Comparison of ENCODE assay signal across 13 mouse cellular contexts in the genomic region with DNA sequence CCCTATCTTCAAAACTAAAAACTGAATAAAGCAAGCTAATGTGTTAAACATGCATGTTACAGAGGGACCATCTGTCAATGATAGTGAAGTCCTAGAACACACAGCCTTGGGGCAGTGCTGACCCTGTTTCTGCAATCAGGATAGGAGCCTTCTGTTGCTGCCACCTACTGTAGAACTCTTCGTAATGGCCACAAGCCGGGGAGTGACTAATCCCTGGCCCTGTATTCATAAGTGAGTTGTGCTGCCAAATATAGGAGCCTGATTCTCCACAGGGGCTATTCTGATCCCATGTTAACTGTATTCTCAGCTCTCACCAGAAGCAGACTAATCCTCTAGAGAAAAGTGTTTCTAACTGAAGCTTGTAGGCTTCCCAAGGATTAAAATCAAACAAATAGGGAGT. TPM values are rescaled to one million over a fixed set of nuclear protein-coding genes. Genes with fewer than 3 reads are reported as not detected.
DNase-seq lines count a peak whose midpoint lies in the region; ATAC-seq and TF ChIP-seq lines count a peak whose summit lies in the region.
"Had no signal": no experiment of that assay in that cellular context is flagged by ENCODE, and none has a peak within 500 bp of the region (broad histone marks: within the 10 kb centered on the region; RNA-seq: fewer than 3 reads in every experiment).

No protein-coding gene starts in this region.

- no peak overlapping the region for H3K4me3 ChIP-seq in kidney, postnatal 0 days (replicated peaks; ENCODE audit: low read depth, low read length)
- H3K4me3 ChIP-seq in kidney, embryonic 16.5 days (ENCODE audit: low read length) = no peak overlapping the region
- H3K4me3 ChIP-seq: embryonic facial prominence, embryonic 13.5 days; lung, embryonic 15.5 days; neural tube, embryonic 12.5 days had no signal

- 87% methylated on average over 2 of the region's 2 CpGs for WGBS in kidney, postnatal 0 days
- 89% methylated on average over 2 of the region's 2 CpGs for WGBS in kidney, embryonic 16.5 days

- no peak for DNase-seq in kidney, postnatal 0 days (ENCODE audit: low spot score)
- peak; percentile 44 for DNase-seq in adrenal gland, postnatal 10 days
- peak; percentile 58 for DNase-seq in cerebellum, adult 8-10 months
- DNase-seq in left cerebral cortex, postnatal 25 days (ENCODE audit: low spot score in 2 of 2) = peak; percentile 28 to 82
- DNase-seq in spleen, postnatal 36 days (ENCODE audit: low spot score in 2 of 2) = no peak
- no peak for DNase-seq in testis, postnatal 10 days (ENCODE audit: low spot score)
- no peak for DNase-seq in thymus, postnatal 10 days (ENCODE audit: low spot score in 2 of 2)
- DNase-seq: kidney, adult 9 months; thymus, postnatal 36 days had no signal

- no peaks in the 10 kb centered on the region for H3K9me3 ChIP-seq in kidney, postnatal 0 days (replicated peaks; ENCODE audit: low read length)
- no peaks in the 10 kb centered on the region for H3K9me3 ChIP-seq in kidney, embryonic 16.5 days (ENCODE audit: low read length)
- H3K9me3 ChIP-seq: embryonic facial prominence, embryonic 13.5 days; lung, embryonic 15.5 days; neural tube, embryonic 12.5 days had no signal

- H3K9ac ChIP-seq in kidney, postnatal 0 days (ENCODE audit: low read depth, low read length) = no peak overlapping the region
- no peak overlapping the region for H3K9ac ChIP-seq in kidney, embryonic 16.5 days (replicated peaks; ENCODE audit: low read length)
- H3K9ac ChIP-seq: embryonic facial prominence, embryonic 13.5 days; lung, embryonic 15.5 days; neural tube, embryonic 12.5 days had no signal

- no peak overlapping the region for H3K27ac ChIP-seq in kidney, postnatal 0 days
- H3K27ac ChIP-seq in kidney, embryonic 16.5 days (ENCODE audit: low read length) = no peak overlapping the region
- H3K27ac ChIP-seq: embryonic facial prominence, embryonic 13.5 days; lung, embryonic 15.5 days; neural tube, embryonic 12.5 days had no signal

- 0 out of 2 replicates have a peak, but pooled peaks cover 1% of the 10 kb centered on the region for H3K36me3 ChIP-seq in kidney, postnatal 0 days (ENCODE audit: insufficient read depth, low read length)
- H3K36me3 ChIP-seq in kidney, embryonic 16.5 days (ENCODE audit: insufficient read depth, low read length) = peaks cover 8% of the 10 kb centered on the region; the same call in 1 of the 2 replicates

- peak; percentile 19; the same call in 1 of the 2 replicates for TF ChIP-seq CTCF in kidney, postnatal 0 days (IDR thresholded peaks at IDR 0.05; ENCODE audit: low read depth)

- H3K4me2 ChIP-seq in kidney, postnatal 0 days (ENCODE audit: low read length) = no peak overlapping the region
- no peak overlapping the region for H3K4me2 ChIP-seq in kidney, embryonic 16.5 days (replicated peaks; ENCODE audit: low read depth, low read length)
- H3K4me2 ChIP-seq: embryonic facial prominence, embryonic 13.5 days; lung, embryonic 15.5 days; neural tube, embryonic 12.5 days had no signal

- no peak for ATAC-seq in kidney, postnatal 0 days (replicated peaks; ENCODE audit: low FRiP score, low read depth)
- no peak for ATAC-seq in kidney, embryonic 16.5 days (ENCODE audit: low FRiP score, low TSS enrichment)

- intact Hi-C loops in left cerebral cortex, postnatal 25 days (cut with DNase I) = no loop called here

- no peaks in the 10 kb centered on the region for H3K27me3 ChIP-seq in kidney, postnatal 0 days (ENCODE audit: insufficient read depth, low read length)
- H3K27me3 ChIP-seq in kidney, embryonic 16.5 days (ENCODE audit: insufficient read depth, low read length) = no peaks in the 10 kb centered on the region
- H3K27me3 ChIP-seq: embryonic facial prominence, embryonic 13.5 days; lung, embryonic 15.5 days; neural tube, embryonic 12.5 days had no signal

- H3K4me1 ChIP-seq in kidney, postnatal 0 days (replicated peaks; ENCODE audit: insufficient read depth, low read length) = no peaks in the 10 kb centered on the region
- H3K4me1 ChIP-seq in kidney, embryonic 16.5 days (ENCODE audit: insufficient read depth, low read length) = no peaks in the 10 kb centered on the region
- H3K4me1 ChIP-seq: embryonic facial prominence, embryonic 13.5 days; lung, embryonic 15.5 days; neural tube, embryonic 12.5 days had no signal

RNA-seq across cellular contexts. Expression of gene Fbxo22, which starts 9.4 kb away (rescaled TPM):
- polyA plus RNA-seq in kidney, postnatal 0 days (2015; fragmentation: Nextera tagmentation; extraction: Ambion mirVana) = 42.6 and 53.5 TPM in 2 replicates
- 69.5 and 73.4 TPM in 2 replicates for polyA plus RNA-seq in kidney, embryonic 16.5 days (2015; fragmentation: Nextera tagmentation; extraction: Ambion mirVana)
- total RNA-seq in adrenal gland, postnatal 10 days (2021) = 10 to 100 TPM; 29.6 to 32.2 TPM
- total RNA-seq in left cerebral cortex, postnatal 25 days (2021) = 10 to 100 TPM; 38.7 to 44.2 TPM

RNA-seq across cellular contexts. Expression of gene Ube2q2, which starts 50.7 kb away (rescaled TPM):
- polyA plus RNA-seq in kidney, postnatal 0 days (2015; fragmentation: Nextera tagmentation; extraction: Ambion mirVana) = 29.7 and 30.5 TPM in 2 replicates
- 15.0 and 29.2 TPM in 2 replicates for polyA plus RNA-seq in kidney, embryonic 16.5 days (2015; fragmentation: Nextera tagmentation; extraction: Ambion mirVana)
- 10 to 100 TPM; 39.2 to 39.6 TPM for total RNA-seq in adrenal gland, postnatal 10 days (2021)
- 10 to 100 TPM; 64.0 to 65.5 TPM for total RNA-seq in left cerebral cortex, postnatal 25 days (2021)

Comparison
In these comparisons a context has a peak if more than half of its experiments do, and no peak if none do; other contexts are left out.
1. DNase-seq: peak in adrenal gland, postnatal 10 days (single experiment), cerebellum, adult 8-10 months (single experiment) and left cerebral cortex, postnatal 25 days (2 of 2); none in kidney, postnatal 0 days (single experiment), spleen, postnatal 36 days (0 of 2), testis, postnatal 10 days (single experiment) and thymus, postnatal 10 days (0 of 2).